Mouse (Mus musculus) lung, adult 2 months (tissue): ENCODE measurements around the gene Slc2a4.

Source experiments
- CTCF ChIP-seq: fragments of 200-500 bp; IDR thresholded peaks from 2 replicates; pipeline ENCODE4 v1.5.1; 2011; ENCODE audit warnings: mild to moderate bottlenecking, low read length, control low read depth; ENCODE audit not compliant: insufficient read depth
- POLR2A ChIP-seq: fragments of 200-500 bp; IDR thresholded peaks from 2 replicates; pipeline ENCODE4 v1.6.1; 2011; ENCODE audit warnings: low read depth, mild to moderate bottlenecking, control low read depth, low read length, borderline replicate concordance; ENCODE audit errors: extremely low read depth

GRCm38 (mm10) chr11:69937385-69937784, 10.6 kb downstream of the Slc2a4 start:
- TF ChIP-seq CTCF: no peak
- TF ChIP-seq POLR2A: no peak
